Mouse (Mus musculus) hindbrain, embryonic 11.5 days (tissue): ENCODE measurements at regions not wholly inside any gene's neighbourhood (a gene's known extent, or its start where the extent isn't known, plus 50 kb on each side); places are given as distances from the start of the nearest gene placed in this dataset.

Source experiments
- ATAC-seq: fragments of 200-750 bp; cut with Nextera tagmentation; 2 replicates; pipeline ENCODE4 v1.8.0; 2017; ENCODE audit warnings: mild to moderate bottlenecking, moderate TSS enrichment, moderate library complexity; ENCODE audit not compliant: low FRiP score
- DNase-seq: peaks from one replicate; pipeline ENCODE4 v3.0.0-alpha.2; 2015; ENCODE audit warnings: low spot score
- H3K27ac ChIP-seq: fragments of 300-500 bp; sonication (generic); 2 replicates; pipeline ENCODE4 v1.5.1; 2014; ENCODE audit warnings: mild to moderate bottlenecking, low read depth, low read length
- H3K27me3 ChIP-seq: fragments of 300-500 bp; sonication (generic); 2 replicates; pipeline ENCODE4 v1.6.1; 2014; ENCODE audit warnings: mild to moderate bottlenecking, low read length, moderate library complexity, mixed read lengths; ENCODE audit not compliant: control insufficient read depth, insufficient read depth
- H3K36me3 ChIP-seq: fragments of 300-500 bp; sonication (generic); 2 replicates; pipeline ENCODE4 v1.6.1; 2014; ENCODE audit warnings: mild to moderate bottlenecking, low read length, moderate library complexity, mixed read lengths; ENCODE audit not compliant: control insufficient read depth, insufficient read depth
- H3K4me1 ChIP-seq: fragments of 300-500 bp; sonication (generic); replicated peaks from 2 replicates; pipeline ENCODE4 v1.6.1; 2014; ENCODE audit warnings: low read length, mixed read lengths; ENCODE audit not compliant: control insufficient read depth, insufficient read depth
- H3K4me2 ChIP-seq: fragments of 300-500 bp; sonication (generic); replicated peaks from 2 replicates; pipeline ENCODE4 v1.6.1; 2014; ENCODE audit warnings: mild to moderate bottlenecking, low read depth, low read length
- H3K4me3 ChIP-seq: fragments of 300-500 bp; sonication (generic); 2 replicates; pipeline ENCODE4 v1.5.1; 2014; ENCODE audit warnings: low read depth, low read length
- H3K9ac ChIP-seq: fragments of 300-500 bp; sonication (generic); 2 replicates; pipeline ENCODE4 v1.6.1; 2014; ENCODE audit warnings: low read depth, low read length
- H3K9me3 ChIP-seq: fragments of 300-500 bp; sonication (generic); 2 replicates; pipeline ENCODE4 v1.6.1; 2016; ENCODE audit warnings: low read length; ENCODE audit not compliant: control insufficient read depth
- WGBS: fragments of 180-500 bp; shearing (Covaris S2); extraction: QIAGEN DNeasy Blood & Tissue Kit; methylation state at CpG from one replicate; pipeline ENCODE4 v1.1.7; 2014; 5-methylcytosine and 5-hydroxymethylcytosine counted together

GRCm38 (mm10) chr19:53456681-53457080, 66.3 kb upstream of the Smndc1 start:
- 90% methylated on average over 5 of the region's 5 CpGs for WGBS

GRCm38 (mm10) chr19:53454571-53454970, 64.2 kb upstream of the Smndc1 start:
- no peak for DNase-seq
- no peak overlapping the region for H3K4me3 ChIP-seq
- H3K9me3 ChIP-seq, result no peaks in the 10 kb centered on the region
- 90% methylated on average over 4 of the region's 4 CpGs for whole genome bisulfite sequencing
- no peak for ATAC-seq
- no peak overlapping the region for H3K4me2 ChIP-seq
- no peaks in the 10 kb centered on the region for H3K36me3 ChIP-seq
- H3K9ac ChIP-seq, result no peak overlapping the region
- no peak overlapping the region for H3K27ac ChIP-seq
- no peaks in the 10 kb centered on the region for H3K4me1 ChIP-seq
- no peaks in the 10 kb centered on the region for H3K27me3 ChIP-seq

More at GRCm38 (mm10) chr19:53456681-53457080, 66.3 kb upstream of the Smndc1 start:
- Histone ChIP-seq H3K4me3 (no peak overlapping the region), H3K27me3 (no peaks in the 10 kb centered on the region), H3K4me2 (no peak overlapping the region), H3K4me1 (0 out of 2 replicates have a peak, but pooled peaks cover 3% of the 10 kb centered on the region), H3K27ac (no peak overlapping the region), H3K9ac (no peak overlapping the region), H3K36me3 (no peaks in the 10 kb centered on the region), H3K9me3 (no peaks in the 10 kb centered on the region)
- ATAC-seq (no peak), DNase-seq (no peak)

GRCm38 (mm10) chr19:53454059-53454458, 63.7 kb upstream of the Smndc1 start:
- H3K4me1 ChIP-seq, result no peaks in the 10 kb centered on the region
- H3K9ac ChIP-seq, result no peak overlapping the region
- H3K4me2 ChIP-seq, result no peak overlapping the region
- no peak for DNase-seq
- H3K27me3 ChIP-seq, result no peaks in the 10 kb centered on the region
- no peaks in the 10 kb centered on the region for H3K36me3 ChIP-seq
- H3K4me3 ChIP-seq, result no peak overlapping the region
- WGBS, result 75% methylated on average over 3 of the region's 3 CpGs
- no peaks in the 10 kb centered on the region for H3K9me3 ChIP-seq
- ATAC-seq, result no peak
- H3K27ac ChIP-seq, result no peak overlapping the region

- Histone ChIP-seq H3K36me3 (no peaks in the 10 kb centered on the region), H3K9ac (no peak overlapping the region), H3K9me3 (no peaks in the 10 kb centered on the region), H3K27me3 (no peaks in the 10 kb centered on the region), H3K27ac (no peak overlapping the region), H3K4me3 (no peak overlapping the region), H3K4me2 (no peak overlapping the region), H3K4me1 (no peaks in the 10 kb centered on the region)
- ATAC-seq, result no peak
- WGBS, result 61% methylated on average over 13 of the region's 13 CpGs
- DNase-seq, result no peak
Measured at GRCm38 (mm10) chr19:53453317-53453947, 63.1 kb upstream of the Smndc1 start.

GRCm38 (mm10) chr19:53452360-53452759, 62.0 kb upstream of the Smndc1 start:
- 54% methylated on average over 3 of the region's 3 CpGs for WGBS
- no peak for DNase-seq
- H3K4me3 ChIP-seq, result no peak overlapping the region
- no peak for ATAC-seq
- H3K27me3 ChIP-seq, result no peaks in the 10 kb centered on the region
- H3K9ac ChIP-seq, result no peak overlapping the region
- H3K27ac ChIP-seq, result no peak overlapping the region
- no peaks in the 10 kb centered on the region for H3K4me1 ChIP-seq
- no peaks in the 10 kb centered on the region for H3K9me3 ChIP-seq
- no peaks in the 10 kb centered on the region for H3K36me3 ChIP-seq
- no peak overlapping the region for H3K4me2 ChIP-seq

GRCm38 (mm10) chr19:53451388-53451922, 61.1 kb upstream of the Smndc1 start:
- Histone ChIP-seq H3K27ac (no peak overlapping the region), H3K4me3 (no peak overlapping the region), H3K36me3 (no peaks in the 10 kb centered on the region), H3K27me3 (no peaks in the 10 kb centered on the region), H3K4me2 (no peak overlapping the region), H3K4me1 (no peaks in the 10 kb centered on the region), H3K9me3 (no peaks in the 10 kb centered on the region), H3K9ac (no peak overlapping the region)
- 69% methylated on average over 13 of the region's 13 CpGs for WGBS
- no peak for DNase-seq
- ATAC-seq, result no peak

GRCm38 (mm10) chr19:53450624-53451387, 60.4 kb upstream of the Smndc1 start:
- Histone ChIP-seq H3K4me2 (no peak overlapping the region), H3K36me3 (no peaks in the 10 kb centered on the region), H3K9me3 (no peaks in the 10 kb centered on the region), H3K27me3 (no peaks in the 10 kb centered on the region), H3K4me1 (no peaks in the 10 kb centered on the region), H3K27ac (no peak overlapping the region), H3K9ac (no peak overlapping the region), H3K4me3 (no peak overlapping the region)
- 77% methylated on average over 16 of the region's 17 CpGs for whole genome bisulfite sequencing
- no peak for DNase-seq
- no peak for ATAC-seq

- no peak for ATAC-seq
- WGBS, result 81% methylated on average over 17 of the region's 17 CpGs
- Histone ChIP-seq H3K9me3 (no peaks in the 10 kb centered on the region), H3K4me3 (no peak overlapping the region), H3K27me3 (no peaks in the 10 kb centered on the region), H3K9ac (no peak overlapping the region), H3K4me1 (no peaks in the 10 kb centered on the region), H3K27ac (no peak overlapping the region), H3K4me2 (no peak overlapping the region), H3K36me3 (no peaks in the 10 kb centered on the region)
- no peak for DNase-seq
Measured at GRCm38 (mm10) chr19:53449137-53449783, 58.9 kb upstream of the Smndc1 start.
